Mouse (Mus musculus) gastrocnemius, adult 2 months (tissue): Measurements from ENCODE around the gene D8Ertd738e. TPM values are rescaled to one million over a fixed set of nuclear protein-coding genes. Genes with fewer than 3 reads are reported as not detected.

Source experiments
- DNase-seq: peaks from one replicate; pipeline ENCODE4 v3.0.0; 2022
- H3K27ac ChIP-seq: fragments of 200-600 bp; 2 replicates; pipeline ENCODE4 v1.8.1; 2022; ENCODE audit warnings: mild to moderate bottlenecking
- H3K4me3 ChIP-seq: fragments of 200-600 bp; 2 replicates; pipeline ENCODE4 v1.8.1; 2022; ENCODE audit warnings: mild to moderate bottlenecking, moderate library complexity
- CTCF ChIP-seq: fragments of 200-600 bp; IDR thresholded peaks from 2 replicates; pipeline ENCODE4 v1.8.1; 2022; ENCODE audit warnings: antibody characterized with exemption, mild to moderate bottlenecking, moderate library complexity
- intact Hi-C: fragments of 180-260 bp; cut with DNase I; formaldehyde crosslinking; loops from one replicate; pipeline ENCODE4 v1.15.1; 2025
- total RNA-seq, 2 experiments: library from RNA; stranded (reverse); gene quantifications; 2 replicates each; pipeline ENCODE4 v1.2.3; 2021

D8Ertd738e gene
- total RNA-seq, 2 experiments from 2014 or later = 187 to 222 TPM

DNA sequence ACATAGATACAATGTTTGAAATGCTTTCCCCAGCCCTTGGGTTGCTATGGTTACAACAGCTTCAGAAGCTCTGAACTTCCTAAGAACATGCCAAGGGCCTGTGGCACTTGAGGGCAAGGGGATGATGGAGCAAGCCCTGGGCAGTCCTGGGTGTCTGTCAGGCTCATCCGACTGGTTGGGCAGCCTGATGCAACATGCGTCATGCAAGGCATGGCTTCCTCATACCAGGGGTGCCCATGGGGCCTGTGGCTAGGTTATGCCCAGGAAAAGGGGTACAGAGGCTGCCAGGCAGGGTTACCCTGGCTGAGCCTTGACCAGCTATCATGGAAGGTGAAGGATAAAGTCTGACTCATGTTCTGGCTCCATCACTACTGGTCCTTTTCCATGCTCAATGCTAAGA is 16.5 kb downstream of the D8Ertd738e start:
- intact Hi-C loops = no loop called here

DNA sequence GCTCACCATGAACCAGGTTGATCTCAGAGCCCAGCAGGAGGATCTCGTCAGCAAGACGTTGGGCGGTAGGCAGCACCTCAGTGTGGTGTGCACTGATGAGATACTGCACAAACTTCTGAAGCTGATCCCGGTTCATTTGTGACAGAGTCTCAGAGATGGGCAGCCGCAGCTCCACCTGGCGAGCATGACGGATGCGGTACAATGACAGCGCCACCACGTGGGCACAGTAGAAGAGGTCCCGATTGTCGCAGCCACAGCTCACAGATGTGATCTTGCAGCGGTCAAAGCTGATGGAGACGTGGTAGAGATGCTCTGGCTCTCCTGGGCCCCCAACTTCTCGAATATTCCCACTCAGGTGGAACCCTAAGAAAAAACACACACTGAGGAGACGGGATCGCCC is 18.8 kb downstream of the D8Ertd738e start:
- no peak for DNase-seq
- Histone ChIP-seq H3K27ac (no peak overlapping the region), H3K4me3 (no peak overlapping the region)
- intact Hi-C loops = no loop called here
- TF ChIP-seq CTCF = peak; percentile 31

More for the DNA sequence above, 16.5 kb downstream of the D8Ertd738e start:
- no peak for DNase-seq
- Histone ChIP-seq H3K27ac (no peak overlapping the region), H3K4me3 (no peak overlapping the region)
- TF ChIP-seq CTCF = no peak

DNA sequence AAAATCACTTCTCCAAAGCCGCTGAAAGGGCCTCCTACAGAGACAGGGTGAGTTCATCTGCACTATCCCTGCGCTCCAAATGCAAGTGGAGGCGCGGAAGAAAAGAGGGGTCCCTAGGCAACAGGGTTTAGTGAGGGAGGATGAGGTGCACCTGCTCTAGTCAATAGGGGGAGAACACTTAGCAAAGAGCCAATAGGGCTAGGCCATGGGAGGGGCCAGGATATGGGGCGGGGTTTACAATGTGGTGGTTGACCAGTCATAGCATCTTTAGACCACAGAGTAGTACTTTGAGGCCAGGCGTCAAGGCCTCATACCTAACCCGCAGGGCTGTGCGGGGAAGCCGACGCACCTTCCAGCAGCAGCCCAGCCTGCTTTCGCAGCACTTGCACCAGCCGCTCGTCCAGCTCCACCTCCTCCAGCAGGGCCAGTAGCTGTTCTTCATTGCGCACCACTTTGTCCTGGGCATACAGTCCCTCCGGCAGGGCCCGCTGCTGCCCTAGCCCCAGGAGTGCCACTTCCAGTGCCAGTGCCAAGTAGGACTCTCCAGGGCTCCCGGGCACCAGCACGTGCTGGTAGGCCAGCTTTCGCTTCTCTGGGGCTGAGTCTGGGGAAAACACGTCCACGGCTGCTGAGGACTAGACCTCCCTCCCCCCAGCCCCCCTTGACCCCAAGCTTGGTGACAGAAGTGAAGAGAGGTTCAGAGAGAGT is 26.0 kb downstream of the D8Ertd738e start:
- H3K27ac ChIP-seq = peak overlapping the region; percentile 53
- no peak overlapping the region for H3K4me3 ChIP-seq
- no peak for TF ChIP-seq CTCF
- intact Hi-C loops = no loop called here
- no peak for DNase-seq

DNA sequence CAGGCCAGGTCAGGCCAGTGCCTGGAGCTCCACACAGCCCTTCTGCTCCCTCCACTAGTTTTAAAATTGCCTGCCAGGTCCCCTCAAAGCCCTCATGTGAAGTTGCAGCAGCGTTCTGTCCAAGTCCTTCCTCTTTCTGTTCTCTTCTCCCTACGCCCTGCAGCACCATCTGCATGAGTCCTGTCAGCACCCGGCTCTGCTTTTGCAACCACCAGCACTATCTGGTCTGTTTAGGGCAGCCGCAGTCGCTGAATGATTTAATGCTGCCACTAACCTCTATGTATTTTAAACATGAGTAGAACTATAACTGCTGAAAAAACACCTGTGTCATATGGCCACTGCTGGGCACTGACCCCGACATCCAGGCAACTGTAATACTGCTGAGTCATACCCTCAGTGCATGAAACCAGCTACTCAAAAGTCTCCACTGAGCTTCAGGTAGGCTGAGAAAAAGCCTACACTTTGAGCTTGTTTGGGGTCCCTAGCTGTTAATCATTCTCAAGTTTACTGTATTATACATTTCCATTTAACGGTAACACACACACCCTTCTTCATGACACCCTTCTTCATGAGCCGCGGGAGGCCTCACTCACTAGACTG is 26.9 kb downstream of the D8Ertd738e start:
- TF ChIP-seq CTCF = no peak
- DNase-seq = no peak
- intact Hi-C loops = no loop called here
- H3K27ac ChIP-seq = peak overlapping the region; percentile 53
- no peak overlapping the region for H3K4me3 ChIP-seq

DNA sequence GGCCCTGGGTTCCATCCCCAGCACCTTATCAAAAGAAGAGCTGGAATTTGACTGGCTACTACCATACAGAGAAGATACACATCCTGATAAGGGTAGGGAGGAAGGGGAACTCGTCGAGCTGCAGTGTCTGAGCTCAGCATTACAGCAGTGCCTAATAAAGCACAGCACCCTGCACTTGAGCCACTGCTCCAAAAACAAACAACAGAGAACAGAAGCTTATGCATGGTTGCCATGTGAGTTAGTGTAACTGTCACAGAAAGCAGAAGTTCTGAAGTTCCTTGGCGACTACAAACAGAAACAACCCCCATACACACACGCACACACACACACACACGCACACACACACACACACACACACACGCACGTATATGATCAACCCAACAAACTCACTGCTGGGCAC is 29.4 kb downstream of the D8Ertd738e start:
- DNase-seq = no peak
- intact Hi-C loops = no loop called here
- no peak for TF ChIP-seq CTCF
- H3K4me3 ChIP-seq = no peak overlapping the region
- peak overlapping the region; percentile 43 for H3K27ac ChIP-seq

DNA sequence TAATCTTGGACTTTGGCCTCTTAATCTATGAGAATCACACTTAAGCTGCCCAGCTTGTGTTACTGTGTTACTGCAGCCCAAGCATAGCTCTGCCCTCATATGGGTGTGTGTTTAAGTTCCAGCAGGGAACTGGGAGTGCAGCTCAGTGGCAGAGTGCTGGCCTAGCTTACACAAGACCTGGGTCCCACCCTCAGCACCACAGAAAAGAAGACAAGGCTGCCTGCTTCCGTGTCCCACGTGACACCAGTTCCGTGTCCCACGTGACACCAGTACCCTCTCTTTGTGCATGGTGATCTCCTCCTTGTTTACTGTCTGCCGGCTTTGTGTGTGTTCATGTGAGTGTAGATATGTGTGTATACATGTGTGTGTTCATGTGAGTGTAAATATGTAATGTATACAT is 31.4 kb downstream of the D8Ertd738e start:
- Histone ChIP-seq H3K4me3 (no peak overlapping the region), H3K27ac (no peak overlapping the region)
- intact Hi-C loops = no loop called here
- TF ChIP-seq CTCF = no peak
- no peak for DNase-seq

DNA sequence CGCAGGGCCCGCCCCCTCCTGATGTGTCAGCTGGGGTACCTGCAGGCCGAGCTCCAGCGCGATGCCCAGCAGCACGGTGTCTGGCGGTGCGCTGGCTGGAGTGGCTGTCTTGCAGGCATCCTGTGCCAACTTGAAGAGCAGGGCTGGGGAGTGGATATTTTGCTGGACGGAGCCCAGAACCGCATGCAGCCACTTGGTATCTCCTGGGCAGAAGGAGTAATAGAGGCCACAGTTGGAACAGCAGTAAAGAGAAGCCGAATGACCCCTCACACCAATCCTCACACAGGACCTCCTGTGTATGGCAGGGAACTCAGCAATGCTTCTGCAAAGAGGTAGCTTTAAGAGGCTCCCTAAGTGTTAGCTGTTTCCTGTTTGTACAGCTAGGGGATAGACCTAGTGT is 32.3 kb downstream of the D8Ertd738e start:
- Histone ChIP-seq H3K4me3 (no peak overlapping the region), H3K27ac (no peak overlapping the region)
- intact Hi-C loops = no loop called here
- no peak for DNase-seq
- no peak for TF ChIP-seq CTCF

DNA sequence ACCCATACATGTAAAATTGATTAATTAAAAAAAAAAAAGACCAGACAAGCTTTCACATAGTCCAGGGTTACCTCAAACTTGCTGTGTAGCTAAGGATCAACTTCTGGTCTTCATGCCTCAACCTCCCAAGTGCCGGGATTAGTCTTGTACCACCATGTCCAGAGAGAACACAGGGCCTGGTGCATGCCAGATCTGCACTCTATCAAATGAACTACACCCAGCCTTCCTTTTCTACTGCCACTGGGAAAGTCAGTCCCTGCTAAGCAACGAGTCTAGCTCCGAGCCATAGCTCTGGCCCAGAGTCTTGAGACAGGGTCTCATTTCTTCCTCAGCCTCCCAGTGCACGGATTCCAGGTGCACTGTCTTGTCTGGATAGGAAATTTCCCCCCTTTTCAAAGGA is 36.2 kb downstream of the D8Ertd738e start:
- no peak for DNase-seq
- intact Hi-C loops = no loop called here
- Histone ChIP-seq H3K4me3 (no peak overlapping the region), H3K27ac (no peak overlapping the region)
- no peak for TF ChIP-seq CTCF

DNA sequence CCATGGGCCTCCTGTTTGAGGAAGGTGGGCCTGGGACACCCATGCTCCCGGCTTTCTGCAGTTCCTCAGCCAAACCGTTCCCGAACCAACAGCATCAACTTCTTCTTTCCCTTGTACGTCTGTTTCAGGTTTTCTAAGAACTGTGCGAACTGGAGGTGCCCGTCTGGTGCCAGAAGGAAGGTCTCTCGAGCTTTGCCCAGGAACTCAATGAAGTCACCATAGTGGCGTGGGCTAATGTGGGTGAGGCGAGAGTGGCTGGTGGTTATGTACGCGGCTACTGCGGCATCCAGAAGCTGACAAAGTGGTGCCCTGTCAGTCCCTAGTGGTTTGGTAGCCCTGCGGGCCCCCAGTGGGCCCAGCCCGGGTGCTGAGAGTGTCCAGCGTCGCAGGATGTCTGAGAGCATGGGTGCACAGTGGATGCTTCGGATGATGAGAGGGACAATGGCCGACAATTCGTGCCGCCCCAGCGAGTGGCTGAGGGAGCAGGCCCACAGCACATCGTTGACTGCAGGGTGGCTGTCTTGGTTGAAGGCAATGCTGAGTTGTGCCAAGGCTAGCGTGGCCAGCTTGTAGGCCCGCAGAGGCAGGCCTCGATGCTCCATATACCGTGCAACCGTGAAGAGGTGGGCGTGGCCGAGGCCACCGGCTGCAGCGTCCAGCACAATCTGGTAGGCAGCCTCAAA is 37.5 kb downstream of the D8Ertd738e start:
- intact Hi-C loops = loop anchor here (2.0 kb wide), 1 partner anchor 173 kb away; no protein-coding TSS in a partner anchor
- H3K4me3 ChIP-seq = no peak overlapping the region
- DNase-seq = no peak
- TF ChIP-seq CTCF = no peak
- H3K27ac ChIP-seq = 0 out of 2 replicates have a peak overlapping the region, but pooled peaks have one; percentile 56

DNA sequence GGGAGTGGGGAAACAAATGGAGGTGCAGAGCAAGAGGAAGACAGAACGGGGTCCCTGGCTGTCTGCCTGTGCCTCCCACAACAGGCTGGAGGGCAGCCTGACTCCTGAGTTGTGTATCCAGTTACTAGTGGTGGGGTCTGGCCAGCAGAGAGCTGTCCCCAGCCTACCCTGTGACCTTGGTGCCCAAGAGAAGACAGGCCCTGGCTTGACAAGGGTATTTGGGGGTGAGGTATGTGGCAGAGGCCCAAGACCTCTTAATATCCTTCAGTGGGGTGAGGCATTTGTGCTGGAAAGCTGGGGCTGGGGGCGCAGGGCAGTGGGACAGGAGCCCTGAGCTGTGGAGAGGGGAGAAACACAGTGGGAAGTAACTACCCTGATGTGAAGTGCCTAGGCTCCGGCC is 38.3 kb downstream of the D8Ertd738e start:
- Histone ChIP-seq H3K4me3 (no peak overlapping the region), H3K27ac (peak overlapping the region; percentile 56)
- DNase-seq = peak; percentile 42
- TF ChIP-seq CTCF = no peak
- intact Hi-C loops = loop anchor here (2.0 kb wide), 1 partner anchor 172 kb away; no protein-coding TSS in a partner anchor

DNA sequence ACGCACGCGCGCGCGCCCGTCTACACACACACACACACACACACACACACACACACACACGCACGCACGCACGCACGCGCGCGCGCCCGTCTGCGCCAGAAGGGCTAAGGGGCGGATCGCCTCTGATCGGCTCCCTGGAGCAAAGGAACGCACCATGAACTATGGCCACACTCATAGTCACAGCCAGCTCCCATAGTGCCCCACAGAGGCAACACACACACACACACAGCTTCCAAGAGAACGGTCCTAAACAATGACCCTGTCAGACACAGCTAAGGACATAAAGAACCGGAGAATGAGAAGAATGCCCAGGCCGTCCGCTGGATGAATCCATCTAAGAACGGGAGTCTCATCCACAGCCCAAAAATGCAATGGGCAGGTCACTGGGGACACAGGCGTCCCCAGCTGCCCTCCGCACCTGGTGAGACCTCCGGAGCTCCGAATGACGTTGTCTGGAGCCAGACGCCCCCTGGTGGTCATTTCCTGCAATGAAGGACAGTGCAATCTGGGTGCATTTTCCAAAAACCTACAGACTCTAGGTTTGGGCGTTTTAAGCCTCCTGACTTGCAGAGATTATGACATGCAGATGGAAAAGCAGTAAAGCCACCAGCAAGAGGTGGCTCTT is 39.2 kb downstream of the D8Ertd738e start:
- intact Hi-C loops = loop anchor here (1.0 to 2.0 kb wide), 2 partner anchors 24 to 171 kb away; no protein-coding TSS in a partner anchor
- peak; percentile 88 for DNase-seq
- peak overlapping the region; percentile 73 for H3K27ac ChIP-seq
- TF ChIP-seq CTCF = peak; percentile 99
- peak overlapping the region; percentile 38 for H3K4me3 ChIP-seq
